Mouse (Mus musculus) hindbrain, embryonic 16.5 days (tissue): ENCODE results near the gene 2610301B20Rik. TPM values are rescaled to one million over a fixed set of nuclear protein-coding genes. Genes with fewer than 3 reads are reported as not detected.

Experiments used
- ATAC-seq: fragments of 200-750 bp; cut with Nextera tagmentation; 2 replicates; pipeline ENCODE4 v1.8.0; 2017; ENCODE audit warnings: moderate TSS enrichment, moderate library complexity
- H3K27ac ChIP-seq: fragments of 300-500 bp; sonication (generic); 2 replicates; pipeline ENCODE4 v1.5.1; 2014; ENCODE audit warnings: low read depth, mild to moderate bottlenecking, control low read depth, low read length, moderate library complexity
- H3K27me3 ChIP-seq: fragments of 300-500 bp; sonication (generic); replicated peaks from 2 replicates; pipeline ENCODE4 v1.6.1; 2014; ENCODE audit warnings: low read length; ENCODE audit not compliant: control insufficient read depth, insufficient read depth
- H3K36me3 ChIP-seq: fragments of 300-500 bp; sonication (generic); 2 replicates; pipeline ENCODE4 v1.6.1; 2014; ENCODE audit warnings: mild to moderate bottlenecking, low read length, moderate library complexity, mixed read lengths; ENCODE audit not compliant: control insufficient read depth, insufficient read depth
- H3K4me1 ChIP-seq: fragments of 300-500 bp; sonication (generic); 2 replicates; pipeline ENCODE4 v1.6.1; 2014; ENCODE audit warnings: low read depth, low read length; ENCODE audit not compliant: control insufficient read depth, insufficient read depth
- H3K4me2 ChIP-seq: fragments of 300-500 bp; sonication (generic); 2 replicates; pipeline ENCODE4 v1.6.1; 2014; ENCODE audit warnings: mild to moderate bottlenecking, low read length, control low read depth, moderate library complexity
- H3K4me3 ChIP-seq: fragments of 300-500 bp; sonication (generic); 2 replicates; pipeline ENCODE4 v1.5.1; 2014; ENCODE audit warnings: mild to moderate bottlenecking, low read length, control low read depth, moderate library complexity
- H3K9ac ChIP-seq: fragments of 300-500 bp; sonication (generic); 2 replicates; pipeline ENCODE4 v1.6.1; 2014; ENCODE audit warnings: low read depth, mild to moderate bottlenecking, control low read depth, low read length, moderate library complexity
- H3K9me3 ChIP-seq: fragments of 300-500 bp; sonication (generic); 2 replicates; pipeline ENCODE4 v1.6.1; 2014; ENCODE audit warnings: mild to moderate bottlenecking, low read length, moderate library complexity; ENCODE audit not compliant: control insufficient read depth
- WGBS: fragments of 180-500 bp; shearing (Covaris S2); extraction: QIAGEN DNeasy Blood & Tissue Kit; methylation state at CpG from one replicate; pipeline ENCODE4 v1.1.7; 2014; 5-methylcytosine and 5-hydroxymethylcytosine counted together
- polyA plus RNA-seq: library from polyadenylated mRNA; unstranded; fragments of >200 nt; fragmentation: Nextera tagmentation; extraction: Ambion mirVana; gene quantifications from 2 replicates; pipeline ENCODE4 v1.2.1, GENCODE M21; 2015

The 2610301B20Rik gene
- polyA plus RNA-seq: 46.0 and 46.3 TPM in 2 replicates

DNA sequence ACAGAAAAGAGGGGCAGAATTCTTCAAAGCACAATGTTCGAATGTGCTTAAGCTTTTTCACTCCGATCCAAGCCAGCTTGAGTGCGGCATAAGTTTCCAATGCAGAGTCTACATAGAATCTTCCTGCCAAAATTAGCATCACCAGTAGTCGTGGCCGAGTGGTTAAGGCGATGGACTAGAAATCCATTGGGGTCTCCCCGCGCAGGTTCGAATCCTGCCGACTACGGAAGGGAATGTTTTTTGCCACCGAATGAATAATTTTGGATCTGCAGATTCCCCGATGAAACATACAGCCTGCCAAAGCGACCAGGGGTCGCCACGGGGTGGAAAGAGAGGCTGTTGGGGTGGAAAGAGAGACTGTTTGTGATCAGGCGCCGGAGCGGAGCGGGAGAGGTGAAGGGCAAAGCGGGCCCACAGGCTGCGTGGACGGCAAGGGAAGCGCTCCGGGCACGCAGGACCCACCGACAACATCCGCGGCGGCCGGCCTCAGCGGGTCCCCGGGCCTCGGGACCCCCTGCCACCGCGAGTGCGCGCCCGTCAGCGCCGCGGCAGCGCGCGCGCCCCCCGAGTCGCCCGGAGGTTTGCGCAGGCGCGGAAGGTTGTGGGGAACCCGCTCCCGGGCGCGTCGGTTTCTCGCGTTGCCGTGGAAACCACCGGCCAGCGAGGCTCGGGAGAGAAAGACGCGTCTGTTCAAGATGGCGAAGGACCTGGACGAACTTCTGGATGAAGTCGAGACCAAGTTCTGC, at the start of gene 2610301B20Rik:
2610301B20Rik (plus strand) TSS at position 579 of the 746 bp plus-strand sequence.
- H3K9me3 ChIP-seq: no peaks in the 10 kb centered on the region
- no peaks in the 10 kb centered on the region for H3K36me3 ChIP-seq
- peak within 1 kb of the TSS; percentile 72 for H3K4me2 ChIP-seq
- no peaks in the 10 kb centered on the region for H3K27me3 ChIP-seq
- peak; percentile 93 for ATAC-seq
- H3K4me3 ChIP-seq: peak within 1 kb of the TSS; percentile 82
- H3K27ac ChIP-seq: peak within 1 kb of the TSS; percentile 97
- WGBS: under 1% methylated on average over 65 of the region's 68 CpGs
- peaks cover 10% of the 10 kb centered on the region for H3K4me1 ChIP-seq
- peak within 1 kb of the TSS; percentile 77 for H3K9ac ChIP-seq

DNA sequence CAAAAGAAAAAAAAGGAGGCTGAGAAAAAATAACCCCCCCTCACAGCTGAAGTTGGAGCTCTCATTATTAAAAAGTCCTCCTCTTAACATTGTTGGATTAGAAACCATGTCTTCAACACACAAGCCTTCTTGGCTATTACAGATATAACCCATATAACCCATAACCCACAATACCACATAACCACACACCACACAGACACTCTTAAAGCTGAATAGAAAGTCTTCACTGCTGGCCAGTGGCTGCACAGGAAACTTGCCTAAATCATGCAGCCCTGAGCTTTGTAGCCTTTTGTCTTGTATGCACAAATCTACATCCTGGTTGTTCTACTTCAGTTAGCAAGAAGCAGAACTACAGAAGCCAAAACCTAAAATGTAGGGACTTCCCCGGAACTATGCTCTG, 41.0 kb upstream of the 2610301B20Rik start:
- H3K9me3 ChIP-seq: no peaks in the 10 kb centered on the region
- H3K27me3 ChIP-seq: no peaks in the 10 kb centered on the region
- no peaks in the 10 kb centered on the region for H3K4me1 ChIP-seq
- H3K27ac ChIP-seq: no peak overlapping the region
- H3K4me3 ChIP-seq: no peak overlapping the region
- H3K36me3 ChIP-seq: no peaks in the 10 kb centered on the region
- no peak for ATAC-seq
- no peak overlapping the region for H3K4me2 ChIP-seq
- H3K9ac ChIP-seq: no peak overlapping the region
- WGBS: 85% methylated on average over 1 of the region's 1 CpGs

- Histone ChIP-seq H3K9me3 (no peaks in the 10 kb centered on the region), H3K27ac (no peak overlapping the region), H3K4me2 (no peak overlapping the region), H3K4me1 (no peaks in the 10 kb centered on the region), H3K4me3 (no peak overlapping the region), H3K27me3 (no peaks in the 10 kb centered on the region), H3K36me3 (no peaks in the 10 kb centered on the region), H3K9ac (no peak overlapping the region)
- WGBS: 80% methylated on average over 6 of the region's 6 CpGs
- no peak for ATAC-seq
Observed at GRCm38 (mm10) chr4:10835252-10836051, 38.8 kb upstream of the 2610301B20Rik start.

- no peaks in the 10 kb centered on the region for H3K27me3 ChIP-seq
- H3K9me3 ChIP-seq: no peaks in the 10 kb centered on the region
- no peaks in the 10 kb centered on the region for H3K4me1 ChIP-seq
- no peak overlapping the region for H3K4me3 ChIP-seq
- no peak overlapping the region for H3K9ac ChIP-seq
- H3K4me2 ChIP-seq: no peak overlapping the region
- H3K36me3 ChIP-seq: no peaks in the 10 kb centered on the region
- WGBS: 86% methylated on average over 7 of the region's 7 CpGs
- no peak overlapping the region for H3K27ac ChIP-seq
- ATAC-seq: no peak
Observed at GRCm38 (mm10) chr4:10845848-10846247, 28.4 kb upstream of the 2610301B20Rik start.

DNA sequence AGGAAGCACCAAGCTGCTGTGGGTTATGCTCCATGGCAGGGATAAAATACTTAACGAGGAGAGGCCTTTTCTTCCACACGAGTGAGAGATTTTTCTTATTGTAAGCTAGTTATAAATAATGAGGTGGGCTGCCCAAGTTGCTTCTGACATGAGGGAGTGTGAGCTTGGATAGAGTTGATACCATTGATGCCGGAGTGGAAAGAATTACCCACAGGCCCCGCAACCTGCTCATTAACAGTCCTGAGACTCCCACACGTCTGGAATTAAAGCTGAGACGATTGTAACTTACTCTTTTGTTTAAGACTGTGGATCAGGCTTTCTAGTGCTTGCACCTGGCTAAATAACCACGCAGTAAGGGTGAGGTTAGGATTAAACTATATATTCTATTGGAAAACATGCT, 24.5 kb upstream of the 2610301B20Rik start:
- WGBS: 75% methylated on average over 7 of the region's 7 CpGs
- no peak for ATAC-seq
- no peak overlapping the region for H3K9ac ChIP-seq
- peaks cover 3% of the 10 kb centered on the region; the same call in 1 of the 2 replicates for H3K9me3 ChIP-seq
- H3K36me3 ChIP-seq: no peaks in the 10 kb centered on the region
- H3K4me1 ChIP-seq: no peaks in the 10 kb centered on the region
- no peaks in the 10 kb centered on the region for H3K27me3 ChIP-seq
- no peak overlapping the region for H3K4me2 ChIP-seq
- no peak overlapping the region for H3K4me3 ChIP-seq
- H3K27ac ChIP-seq: no peak overlapping the region

- no peaks in the 10 kb centered on the region for H3K36me3 ChIP-seq
- ATAC-seq: no peak
- peaks cover 3% of the 10 kb centered on the region; the same call in 1 of the 2 replicates for H3K9me3 ChIP-seq
Observed at GRCm38 (mm10) chr4:10851013-10851412, 23.3 kb upstream of the 2610301B20Rik start.

GRCm38 (mm10) chr4:10859174-10859573, 15.1 kb upstream of the 2610301B20Rik start:
- no peaks in the 10 kb centered on the region for H3K27me3 ChIP-seq
- no peaks in the 10 kb centered on the region for H3K4me1 ChIP-seq
- ATAC-seq: no peak
- no peak overlapping the region for H3K4me3 ChIP-seq
- H3K27ac ChIP-seq: no peak overlapping the region
- H3K9ac ChIP-seq: no peak overlapping the region
- no peak overlapping the region for H3K4me2 ChIP-seq
- no peaks in the 10 kb centered on the region for H3K9me3 ChIP-seq
- H3K36me3 ChIP-seq: no peaks in the 10 kb centered on the region

More at GRCm38 (mm10) chr4:10851013-10851412, 23.3 kb upstream of the 2610301B20Rik start:
- Histone ChIP-seq H3K4me1 (no peaks in the 10 kb centered on the region), H3K9ac (no peak overlapping the region), H3K4me2 (no peak overlapping the region), H3K27me3 (no peaks in the 10 kb centered on the region), H3K4me3 (no peak overlapping the region), H3K27ac (no peak overlapping the region)
- WGBS: 78% methylated on average over 5 of the region's 5 CpGs

- Histone ChIP-seq H3K27ac (no peak overlapping the region), H3K4me2 (peak overlapping the region; percentile 49), H3K4me3 (peak overlapping the region; percentile 29), H3K9ac (peak overlapping the region; percentile 48), H3K27me3 (no peaks in the 10 kb centered on the region), H3K36me3 (no peaks in the 10 kb centered on the region), H3K4me1 (no peaks in the 10 kb centered on the region), H3K9me3 (no peaks in the 10 kb centered on the region)
- ATAC-seq: peak; percentile 93
- WGBS: 44% methylated on average over 11 of the region's 12 CpGs
Observed at GRCm38 (mm10) chr4:10859911-10860581, 14.3 kb upstream of the 2610301B20Rik start.

- Histone ChIP-seq H3K27me3 (no peaks in the 10 kb centered on the region), H3K36me3 (no peaks in the 10 kb centered on the region), H3K4me1 (no peaks in the 10 kb centered on the region), H3K4me2 (no peak overlapping the region; the same call in 1 of the 2 replicates), H3K4me3 (no peak overlapping the region), H3K27ac (no peak overlapping the region), H3K9ac (no peak overlapping the region), H3K9me3 (no peaks in the 10 kb centered on the region)
- ATAC-seq: no peak
- WGBS: 90% methylated on average over 3 of the region's 3 CpGs
Observed at GRCm38 (mm10) chr4:10860825-10861224, 13.5 kb upstream of the 2610301B20Rik start.
